Mouse (Mus musculus) megakaryocyte, embryonic 14.5 days (primary cell): Measurements from ENCODE around the gene Carm1.

Experiments
- FLI1 ChIP-seq: IDR thresholded peaks from 2 replicates; pipeline ENCODE4 v1.6.1; 2012; ENCODE audit warnings: low read length, inconsistent platforms, mixed read lengths
- GATA1 ChIP-seq: IDR thresholded peaks from 3 replicates; pipeline ENCODE4 v1.6.1; 2012; ENCODE audit warnings: mixed read lengths, low read length, inconsistent platforms, borderline replicate concordance

DNA sequence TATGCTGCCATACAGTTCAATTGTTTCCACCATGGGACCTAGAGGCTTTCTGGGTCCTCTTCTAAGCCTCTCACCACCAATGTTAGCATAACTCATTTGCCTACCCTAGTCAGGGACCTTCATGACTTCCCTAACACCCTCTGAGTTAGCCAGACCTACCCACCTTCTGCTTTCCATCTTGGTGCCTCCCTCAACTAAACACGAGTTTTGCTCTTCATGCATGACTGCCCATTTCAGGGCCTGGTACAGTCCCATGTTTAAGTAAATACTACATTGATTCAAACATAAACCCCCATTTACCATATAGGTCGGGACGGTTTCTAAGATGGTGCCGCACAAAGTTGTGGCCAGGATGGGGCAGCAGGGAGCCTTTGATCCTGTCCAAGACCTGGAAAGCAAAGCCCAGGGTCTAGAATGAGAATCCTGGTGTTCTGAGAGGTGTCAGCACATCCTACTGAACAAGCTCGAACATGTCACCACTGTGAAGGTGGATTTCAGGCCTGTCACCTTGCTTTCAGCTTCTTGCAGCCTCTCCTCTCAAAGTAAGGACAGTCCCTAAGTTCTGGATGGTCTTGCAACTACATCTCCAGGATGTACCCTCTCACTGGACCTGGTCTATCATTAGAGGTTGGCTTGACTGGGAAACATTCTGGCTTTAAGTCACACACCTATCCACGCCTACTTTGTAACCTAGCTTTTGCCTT is 44.6 kb downstream of the Carm1 start:
- TF ChIP-seq GATA1 (no peak), FLI1 (no peak)
